Mouse (Mus musculus) olfactory bulb, adult 2 months (tissue): ENCODE results near the gene Ada.

Source experiments
- CTCF ChIP-seq: fragments of 200-500 bp; IDR thresholded peaks from 2 replicates; pipeline ENCODE4 v1.5.1; 2012; ENCODE audit warnings: low read depth, mild to moderate bottlenecking, low read length, moderate library complexity; ENCODE audit not compliant: insufficient read depth
- POLR2A ChIP-seq: fragments of 200-500 bp; IDR thresholded peaks from 2 replicates; pipeline ENCODE4 v1.6.1; 2012; ENCODE audit warnings: mild to moderate bottlenecking, low read depth, low read length, moderate library complexity; ENCODE audit not compliant: insufficient read depth

GRCm38 (mm10) chr2:163743357-163743756 lies 6.7 kb downstream of the Ada start:
- no peak for TF ChIP-seq POLR2A
- no peak for TF ChIP-seq CTCF
